Mouse (Mus musculus) megakaryocyte, adult 5-6 weeks (primary cell): ENCODE data around the gene Cd2ap. TPM values are rescaled to one million over a fixed set of nuclear protein-coding genes. Genes with fewer than 3 reads are reported as not detected.

Experiments
- ATAC-seq: 2 replicates; pipeline ENCODE4 v1.8.0; 2016; ENCODE audit warnings: mild to moderate bottlenecking, inconsistent platforms; ENCODE audit not compliant: poor library complexity, severe bottlenecking
- total RNA-seq, 2 experiments: library from RNA; stranded (forward) in 1 of 2; stranded (reverse) in 1 of 2; fragments of 153-499, 151-499 nt in 1 of 2; fragments of 221-1000, 200-1000 nt in 1 of 2; gene quantifications; 2 replicates each; pipeline versions ENCODE4 v1.2.3 to v1.2.4; 2015 to 2017

Gene Cd2ap
- total RNA-seq, 2 experiments from 2014 or later = 52.6 to 85.7 TPM

- no peak for ATAC-seq
Measured at GRCm38 (mm10) chr17:42870465-42870864, 6.0 kb downstream of the Cd2ap start.

- no peak for ATAC-seq
Measured at GRCm38 (mm10) chr17:42863186-42863585, 13.3 kb downstream of the Cd2ap start.

GRCm38 (mm10) chr17:42860370-42860769, 16.1 kb downstream of the Cd2ap start:
- ATAC-seq = no peak

GRCm38 (mm10) chr17:42857506-42857905, 19.0 kb downstream of the Cd2ap start:
- ATAC-seq = no peak

- no peak for ATAC-seq
Measured at GRCm38 (mm10) chr17:42847108-42847507, 29.4 kb downstream of the Cd2ap start.

GRCm38 (mm10) chr17:42837193-42837592, 39.3 kb downstream of the Cd2ap start:
- 0 out of 2 replicates have a peak, but pooled peaks have one; percentile 27 for ATAC-seq

- no peak for ATAC-seq
Measured at GRCm38 (mm10) chr17:42822787-42823186, 53.7 kb downstream of the Cd2ap start.

- ATAC-seq = peak; percentile 51; the same call in 1 of the 2 replicates
Measured at GRCm38 (mm10) chr17:42815374-42815773, 61.1 kb downstream of the Cd2ap start.

GRCm38 (mm10) chr17:42792412-42792975, 84.0 kb downstream of the Cd2ap start:
- no peak for ATAC-seq

GRCm38 (mm10) chr17:42790787-42791186, 85.7 kb downstream of the Cd2ap start:
- no peak for ATAC-seq

GRCm38 (mm10) chr17:42789723-42790122, 86.7 kb downstream of the Cd2ap start:
- no peak for ATAC-seq

GRCm38 (mm10) chr17:42788686-42789453, 87.6 kb downstream of the Cd2ap start:
- ATAC-seq = no peak

GRCm38 (mm10) chr17:42782156-42782757, 94.2 kb downstream of the Cd2ap start:
- ATAC-seq = peak; percentile 60; the same call in 1 of the 2 replicates

- ATAC-seq = no peak
Measured at GRCm38 (mm10) chr17:42753791-42754190, 122.7 kb downstream of the Cd2ap start.

GRCm38 (mm10) chr17:42752173-42752572, 124.3 kb downstream of the Cd2ap start:
- no peak for ATAC-seq

- no peak for ATAC-seq
Measured at GRCm38 (mm10) chr17:42745657-42746420, 130.6 kb downstream of the Cd2ap start.

Other genes with a start within 250 kb of the Cd2ap start
- not detected in 2 replicates for gene Adgrf4, start 184.4 kb downstream of the Cd2ap start, total RNA-seq (2015)
- gene Adgrf4, start 184.4 kb downstream of the Cd2ap start, total RNA-seq (2017) = not detected in 2 replicates
- gene Adgrf2, start 134.5 kb downstream of the Cd2ap start, total RNA-seq (2015) = 0.09 TPM in 1 of 2 replicates, not detected in the other
- not detected in 2 replicates for gene Adgrf2, start 134.5 kb downstream of the Cd2ap start, total RNA-seq (2017)
- 107 and 122 TPM in 2 replicates for gene Tnfrsf21, start 139.9 kb upstream of the Cd2ap start, total RNA-seq (2015)
- 95.1 and 116 TPM in 2 replicates for gene Tnfrsf21, start 139.9 kb upstream of the Cd2ap start, total RNA-seq (2017)